Mouse (Mus musculus): Measurements from ENCODE around the gene Nudt2.

The Nudt2 gene

DNA sequence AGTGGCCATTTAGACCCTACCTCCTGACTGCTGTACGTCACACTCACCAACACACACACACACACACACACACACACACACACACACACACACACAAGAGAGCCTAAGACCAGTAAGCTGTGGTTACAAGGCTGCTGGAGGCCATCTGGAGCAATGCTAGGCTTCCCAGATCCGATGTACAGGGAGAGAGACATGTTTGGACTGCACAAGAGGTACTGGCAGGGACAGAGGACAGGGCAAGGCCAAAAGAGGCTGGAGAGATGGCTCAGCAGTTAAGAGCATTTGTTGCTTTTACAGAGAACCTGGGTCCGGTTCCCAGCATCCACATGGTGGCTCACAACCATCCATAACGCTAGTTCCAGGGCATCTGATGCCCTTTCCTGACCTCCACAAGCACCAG, 30.1 kb downstream of the Nudt2 start:
- DNase-seq, result no peak

DNA sequence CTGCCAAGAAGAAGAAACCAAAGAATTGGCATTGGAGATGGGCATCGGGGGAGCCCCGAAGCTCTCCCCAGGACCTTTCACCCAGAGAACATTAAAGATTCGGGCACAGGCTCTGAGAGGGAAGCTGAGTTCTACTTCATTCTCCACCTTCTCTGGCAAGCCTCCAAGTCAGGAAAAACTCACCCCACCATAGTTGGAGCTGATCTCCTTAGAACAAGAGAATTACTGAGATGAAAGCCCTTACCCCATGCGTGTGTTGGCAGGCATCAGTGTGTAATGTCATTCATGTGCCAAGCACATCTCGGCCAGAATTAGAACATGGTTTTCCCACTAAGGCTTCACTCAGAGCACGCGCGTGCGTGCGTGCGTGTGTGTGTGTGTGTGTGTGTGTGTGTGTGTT, 30.9 kb downstream of the Nudt2 start:
- DNase-seq, result no peak

DNA sequence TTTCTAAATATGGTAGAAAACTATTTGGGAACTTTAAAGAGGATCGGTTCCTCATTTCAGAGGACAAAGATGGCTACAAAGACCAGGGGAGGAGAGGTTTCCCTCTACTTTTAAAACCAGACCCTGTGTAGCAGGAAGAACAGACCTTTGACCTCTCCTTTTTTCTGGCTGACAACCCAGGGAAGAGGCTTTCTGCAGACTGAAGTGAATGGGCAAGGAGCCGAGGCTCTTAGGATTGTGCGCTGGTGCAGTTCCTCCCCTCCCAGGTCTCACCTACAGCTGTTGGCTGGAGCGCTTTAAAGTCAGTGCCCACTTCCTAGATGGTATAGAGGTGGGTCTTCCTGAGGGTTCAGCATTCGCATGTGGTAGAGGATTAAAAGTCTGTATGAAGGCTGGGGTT, 32.1 kb downstream of the Nudt2 start:
- DNase-seq, result no peak

DNA sequence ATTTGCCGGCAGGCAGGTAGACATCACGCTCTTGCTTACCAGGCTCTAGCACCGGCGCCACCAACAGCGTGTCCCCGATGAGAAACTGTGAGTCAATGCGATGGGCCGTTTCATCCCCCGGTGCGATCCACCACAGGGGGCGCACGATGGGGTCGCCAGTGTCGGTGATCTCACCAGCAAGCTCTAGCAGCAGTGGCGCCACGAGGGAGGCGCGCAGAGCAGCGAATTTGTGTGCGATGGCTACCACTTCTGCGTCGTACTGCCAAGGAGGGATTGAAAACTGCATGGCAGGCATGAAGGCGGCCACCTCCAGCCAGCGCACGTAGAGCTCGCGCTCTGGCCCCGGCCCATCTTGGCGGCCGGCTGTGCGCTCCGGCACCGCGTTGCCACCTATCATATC, 32.6 kb downstream of the Nudt2 start:
- peak; percentile 78 for DNase-seq

DNA sequence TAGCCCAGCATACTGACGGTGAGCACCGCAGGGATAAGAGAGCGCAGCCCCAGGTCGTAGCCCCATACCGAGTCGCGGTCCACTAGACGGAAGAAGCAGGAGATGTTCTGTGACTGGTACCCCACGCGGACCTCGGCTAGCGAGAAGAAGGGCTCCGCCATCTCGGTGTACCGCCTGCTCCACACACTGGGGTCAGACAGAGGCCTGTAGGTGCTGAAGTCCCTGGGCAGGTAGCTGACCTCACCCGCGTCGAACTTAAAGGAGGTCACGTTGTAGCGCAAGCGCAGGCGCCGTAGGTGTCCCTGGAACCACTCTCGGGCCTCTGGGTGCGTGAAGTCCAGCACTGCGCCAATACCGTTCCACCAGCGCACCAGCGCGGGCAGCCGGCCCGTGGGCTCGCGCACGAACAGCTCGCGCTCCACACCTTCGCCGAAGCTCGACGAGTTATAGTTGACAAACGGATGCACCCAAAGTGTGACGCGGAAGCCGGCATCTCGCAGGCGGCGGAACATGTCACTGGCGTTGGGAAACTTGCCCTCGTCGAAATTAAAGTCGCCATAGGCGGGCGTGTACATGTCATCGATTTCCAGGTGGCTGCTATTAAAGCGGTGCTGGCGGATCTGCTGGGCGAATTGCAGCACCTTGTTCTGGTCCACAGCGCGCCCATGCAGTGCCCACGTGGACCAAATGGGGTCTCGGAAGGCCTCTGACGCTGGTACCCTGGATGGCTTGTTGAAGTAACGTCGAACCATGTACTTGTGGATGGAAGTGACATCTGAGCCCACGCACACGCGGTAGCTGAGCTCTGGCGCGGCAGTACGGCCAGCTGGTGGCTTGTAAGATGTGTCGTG, 33.3 kb downstream of the Nudt2 start:
- DNase-seq, result peak; percentile 32

DNA sequence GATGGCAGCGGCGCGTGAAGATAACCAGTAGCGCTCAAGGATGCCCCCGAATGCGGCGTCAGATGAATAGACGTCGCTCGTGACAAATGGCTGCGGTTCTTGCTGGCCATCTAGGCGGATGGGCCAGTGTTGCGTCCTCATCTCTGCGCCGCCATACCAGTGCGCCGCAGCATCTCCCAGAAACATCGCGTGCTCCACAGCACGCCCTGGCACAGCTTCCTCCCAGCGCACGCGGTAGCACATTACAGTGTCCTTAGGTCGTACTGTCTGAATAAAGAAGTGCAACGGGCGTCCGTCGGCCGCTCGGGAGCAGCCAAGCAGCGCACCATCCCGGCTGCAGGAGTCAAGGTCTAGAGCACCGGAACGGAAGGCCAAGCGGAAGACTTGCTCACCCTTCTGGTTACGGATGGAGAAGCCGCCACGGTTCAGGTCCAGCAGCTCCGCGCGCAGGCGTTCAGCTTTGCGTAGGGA, 34.0 kb downstream of the Nudt2 start:
- peak; percentile 64 for DNase-seq

DNA sequence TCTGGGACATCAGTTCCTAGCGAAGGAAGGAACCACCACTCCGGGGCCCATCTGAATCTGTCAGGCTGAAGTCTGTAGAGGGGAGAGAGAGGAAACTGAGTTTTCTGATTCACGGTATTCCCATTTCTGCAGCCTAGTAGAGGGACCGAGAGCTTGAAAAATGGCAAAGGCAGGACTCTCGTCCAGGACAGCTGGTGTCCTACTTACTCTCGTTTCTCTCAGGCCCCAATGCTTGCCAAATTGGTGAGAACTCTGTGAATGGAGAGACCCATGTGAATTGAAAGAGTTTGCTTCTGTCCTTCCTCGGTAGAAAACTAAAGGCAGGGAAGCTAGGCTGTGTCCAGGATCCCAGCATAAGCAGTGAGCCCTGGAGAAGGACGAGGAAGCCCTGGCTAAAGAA, 34.7 kb downstream of the Nudt2 start:
- DNase-seq, result no peak

DNA sequence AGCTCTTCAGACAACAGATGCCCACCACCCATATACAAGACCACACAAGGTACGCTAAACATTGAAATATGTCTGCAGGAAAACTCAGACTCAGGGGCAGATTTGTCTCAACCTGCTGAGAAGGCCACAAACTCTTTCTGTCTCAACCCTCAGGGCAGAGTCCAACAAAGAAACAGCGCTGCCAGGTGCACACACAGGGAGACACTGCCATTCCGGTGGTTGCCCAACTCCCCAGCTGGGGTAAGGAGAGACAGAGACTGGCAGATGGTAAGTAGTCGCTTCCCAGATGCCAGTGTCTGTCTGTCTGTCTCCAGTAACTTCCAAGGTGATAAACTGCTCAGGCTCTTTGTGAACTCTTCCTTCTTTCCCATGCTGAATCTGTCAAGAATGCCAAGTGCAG, 35.8 kb downstream of the Nudt2 start:
- DNase-seq, result no peak

DNA sequence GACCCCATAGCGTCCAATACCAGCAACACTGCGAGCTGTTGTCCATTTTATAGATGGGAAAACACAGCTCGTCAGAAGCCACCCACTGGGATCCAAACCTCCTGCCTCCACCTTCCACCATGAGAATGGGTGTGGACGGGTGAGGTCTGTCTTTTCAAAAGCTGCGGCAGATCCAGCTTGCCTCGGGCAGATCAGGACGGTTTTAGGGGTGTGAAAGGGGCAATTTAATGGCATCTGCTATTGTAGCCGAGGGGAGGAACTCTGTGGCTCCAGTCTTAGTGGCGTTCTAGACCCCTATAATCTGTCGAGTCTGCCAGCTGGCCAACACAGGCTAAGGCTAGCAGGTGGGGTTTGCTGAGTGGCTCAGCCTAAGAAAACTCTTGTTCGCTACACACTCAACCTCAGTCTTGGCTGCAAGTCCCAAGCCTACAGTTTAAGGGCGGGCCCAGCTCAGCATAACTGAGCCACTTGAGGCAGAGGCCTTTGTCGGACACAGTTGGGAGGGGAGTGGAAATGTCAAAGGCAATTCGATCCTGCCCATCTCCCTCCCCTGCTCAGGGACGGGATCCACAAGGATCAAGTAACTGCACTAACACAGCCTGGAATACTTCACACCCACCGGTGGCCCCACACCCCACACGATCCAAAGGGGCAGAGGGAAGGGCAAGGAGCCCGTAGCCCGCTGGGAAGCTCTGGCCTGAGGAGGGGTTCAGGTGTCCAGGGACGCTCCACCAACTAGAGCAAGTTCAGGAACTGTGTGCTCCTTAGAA, 37.4 kb downstream of the Nudt2 start:
- peak; percentile 56 for DNase-seq

DNA sequence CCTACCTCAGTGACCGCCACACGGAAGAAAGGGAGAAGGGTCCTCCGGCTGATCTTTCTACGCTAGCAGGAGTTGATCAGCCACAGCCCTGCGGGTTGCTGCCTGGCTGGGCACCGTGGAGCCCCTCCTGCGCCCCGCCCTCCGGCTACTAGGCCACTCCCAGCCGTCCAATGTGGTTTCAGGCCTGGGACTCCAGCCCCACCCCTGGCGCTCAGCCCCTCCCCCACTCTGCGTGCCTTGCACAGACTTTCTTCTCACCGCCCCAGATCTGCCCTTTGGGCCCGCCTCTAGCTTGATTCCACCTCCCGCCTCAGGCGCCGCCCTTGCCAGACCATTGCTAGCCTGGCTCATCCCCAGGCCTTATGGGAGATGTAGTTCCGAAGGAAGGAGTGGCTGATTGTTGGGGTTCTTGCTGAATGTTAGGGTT, 38.0 kb downstream of the Nudt2 start, which contains the start of gene AI464131:
Gene AI464131, minus strand, starts transcription at position 91 of the 427 bp plus-strand sequence.
- DNase-seq, result peak; percentile 98

DNA sequence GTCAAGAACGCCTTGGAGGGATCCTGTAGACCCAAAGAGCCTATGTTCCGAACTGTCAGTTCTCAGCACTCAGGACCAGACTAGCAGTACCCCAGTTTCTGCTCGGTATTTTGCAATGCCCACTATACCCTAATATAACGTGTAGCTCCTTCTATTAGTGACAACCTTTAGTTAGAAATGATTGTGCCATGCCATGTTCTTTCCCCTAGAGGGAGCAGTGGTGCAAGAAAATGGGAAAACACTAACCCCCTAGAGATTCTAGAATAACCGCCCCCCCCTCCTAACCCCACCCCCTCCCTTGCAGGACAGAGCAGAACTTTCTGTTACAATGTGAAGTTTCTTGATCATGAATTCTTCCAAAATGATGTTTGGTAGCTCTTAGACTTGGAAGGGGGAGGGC, 39.4 kb downstream of the Nudt2 start:
- no peak for DNase-seq

DNA sequence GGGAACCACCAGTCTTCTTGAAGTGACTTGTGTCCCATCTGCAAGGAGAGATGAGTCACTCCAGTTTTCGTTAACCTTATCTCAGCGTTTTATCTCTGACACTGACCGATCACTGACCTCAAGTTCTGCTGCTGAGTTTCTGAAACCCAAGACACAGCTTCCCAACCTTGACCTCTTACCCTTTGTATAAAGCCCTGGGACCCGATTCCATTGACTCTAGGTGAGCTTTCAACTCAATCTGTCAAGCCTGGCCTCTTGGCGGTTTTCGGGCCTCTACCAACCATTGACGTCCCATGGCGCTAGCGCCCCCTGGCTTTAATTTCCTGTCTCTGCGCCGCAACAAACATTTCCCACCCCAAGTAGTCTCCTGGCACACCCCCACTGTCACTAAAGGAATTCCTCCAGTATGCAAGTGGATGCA, 40.2 kb downstream of the Nudt2 start:
- DNase-seq, result no peak

DNA sequence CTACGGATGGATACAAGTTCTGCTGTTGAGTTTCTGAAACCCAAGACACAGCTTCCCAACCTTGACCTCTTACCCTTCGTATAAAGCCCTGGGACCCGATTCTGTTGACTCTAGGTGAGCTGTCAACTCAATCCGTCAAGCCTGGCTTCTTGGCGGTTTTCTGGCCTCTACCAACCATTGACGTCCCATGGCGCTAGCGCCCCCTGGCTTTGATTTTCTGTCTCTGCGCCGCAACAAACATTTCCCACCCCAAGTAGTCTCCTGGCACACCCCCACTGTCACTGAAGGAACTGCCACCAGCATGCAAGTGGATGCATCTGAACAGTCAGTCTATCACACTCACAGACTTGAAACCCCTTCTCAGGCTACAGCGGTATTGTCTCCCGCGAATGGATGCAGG, 41.2 kb downstream of the Nudt2 start:
- DNase-seq, result peak; percentile 73

DNA sequence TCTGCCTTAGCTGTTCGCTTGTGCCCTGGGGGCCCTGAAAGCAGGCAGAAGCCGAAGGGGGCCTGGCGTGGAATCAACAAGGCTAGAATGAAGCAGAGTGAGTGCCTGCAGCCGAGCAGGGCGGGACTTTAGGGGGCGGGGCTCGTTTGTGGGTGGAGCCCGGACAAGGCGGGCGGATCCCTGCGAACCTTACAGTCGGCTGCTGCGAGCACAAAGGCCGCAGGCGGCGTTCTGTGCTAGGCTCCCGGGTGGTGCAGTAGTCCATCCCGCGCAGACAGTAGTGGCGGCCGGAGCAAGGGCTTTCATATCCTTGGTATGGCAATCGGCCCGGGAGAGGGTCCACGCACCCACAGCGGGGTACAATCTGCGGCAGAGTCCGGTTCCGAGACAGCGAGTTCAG, 42.0 kb downstream of the Nudt2 start:
- peak; percentile 95 for DNase-seq

DNA sequence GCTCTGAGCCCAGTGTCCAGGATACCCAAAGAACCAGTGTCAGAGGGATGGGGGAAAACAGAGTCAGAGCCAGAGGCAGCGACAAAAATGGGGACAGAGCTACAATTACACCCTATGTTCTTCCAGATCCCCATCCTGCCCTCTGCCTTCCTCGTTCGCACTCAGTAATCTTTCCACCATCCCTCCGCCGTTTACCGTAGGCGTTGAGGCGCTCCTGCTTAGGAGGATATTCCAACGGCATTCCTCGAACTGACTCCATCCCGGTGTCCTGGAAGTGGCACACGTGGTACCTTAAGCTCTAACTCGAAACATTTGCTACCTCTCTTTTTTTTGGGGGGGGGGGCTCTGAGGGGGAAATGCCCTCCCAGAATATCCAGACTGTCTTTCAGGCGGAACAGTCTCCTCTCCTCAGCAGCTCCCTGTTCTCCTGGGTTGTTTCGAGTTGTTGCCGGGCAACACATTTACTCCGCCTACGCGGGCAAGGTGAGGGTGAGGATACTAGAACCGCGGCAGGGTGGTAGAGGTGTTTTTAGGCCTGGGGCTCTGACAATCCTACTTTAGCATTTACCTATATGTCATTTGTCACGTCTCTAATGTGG, 42.5 kb downstream of the Nudt2 start:
- DNase-seq, result peak; percentile 57

DNA sequence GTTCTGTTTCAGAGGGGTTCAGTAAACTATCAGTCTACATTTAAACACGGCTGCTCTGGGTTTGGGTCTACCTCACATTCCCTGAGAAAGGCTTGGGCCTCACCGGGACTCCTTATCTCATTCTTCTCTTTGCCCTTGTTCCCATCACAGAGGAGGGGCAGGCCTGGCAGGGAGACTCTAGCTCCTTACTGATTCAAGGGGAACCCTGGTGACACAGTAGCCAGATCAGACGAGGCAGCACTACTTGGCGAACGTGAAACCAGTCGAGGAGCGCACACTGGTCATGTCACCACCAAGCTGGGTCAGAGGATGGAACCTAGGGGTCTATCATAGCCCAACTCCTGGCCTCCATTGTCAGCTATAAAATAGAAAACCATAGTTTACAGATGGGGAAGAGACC, 43.0 kb downstream of the Nudt2 start:
- DNase-seq, result no peak

DNA sequence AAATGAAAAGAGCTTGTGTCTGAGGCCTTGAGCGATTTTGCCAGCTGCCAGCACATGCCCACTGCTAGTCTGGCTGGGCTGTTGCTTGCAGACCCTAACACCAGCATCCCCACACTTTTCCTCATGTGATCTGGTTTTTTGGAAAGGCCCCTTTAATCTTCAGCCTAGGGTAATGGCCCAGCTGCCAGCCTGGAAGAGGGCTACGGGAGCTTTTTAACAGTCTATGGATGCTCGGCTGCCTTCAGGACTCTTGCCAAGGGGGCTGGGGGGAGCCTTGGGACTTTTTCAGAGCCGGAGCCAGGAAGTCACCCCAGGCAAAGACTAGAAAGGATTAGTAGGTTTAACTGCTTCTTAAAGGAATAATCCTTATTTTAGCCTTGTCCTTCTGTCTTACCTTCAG, 48.4 kb downstream of the Nudt2 start:
- DNase-seq, result peak; percentile 19

DNA sequence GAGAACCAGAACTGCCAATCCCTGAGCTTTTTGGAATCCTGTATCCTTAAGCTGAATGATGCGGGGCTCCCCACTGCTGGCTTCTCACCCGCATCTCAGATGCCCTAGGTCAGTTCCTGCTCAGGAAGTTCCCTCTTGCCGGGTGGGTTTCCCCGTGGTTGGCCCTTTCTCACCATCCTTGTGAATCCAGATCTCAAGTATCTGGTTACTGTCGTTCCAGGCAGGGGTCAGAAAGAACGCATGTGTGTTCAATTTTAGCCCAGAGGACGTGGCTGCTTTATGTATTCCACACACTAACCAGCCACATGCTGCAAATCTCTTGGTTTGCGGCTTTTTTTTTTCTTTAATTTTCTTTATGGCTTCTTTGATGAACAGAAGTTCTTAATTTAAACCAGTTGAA, 48.8 kb downstream of the Nudt2 start:
- peak; percentile 69 for DNase-seq

DNA sequence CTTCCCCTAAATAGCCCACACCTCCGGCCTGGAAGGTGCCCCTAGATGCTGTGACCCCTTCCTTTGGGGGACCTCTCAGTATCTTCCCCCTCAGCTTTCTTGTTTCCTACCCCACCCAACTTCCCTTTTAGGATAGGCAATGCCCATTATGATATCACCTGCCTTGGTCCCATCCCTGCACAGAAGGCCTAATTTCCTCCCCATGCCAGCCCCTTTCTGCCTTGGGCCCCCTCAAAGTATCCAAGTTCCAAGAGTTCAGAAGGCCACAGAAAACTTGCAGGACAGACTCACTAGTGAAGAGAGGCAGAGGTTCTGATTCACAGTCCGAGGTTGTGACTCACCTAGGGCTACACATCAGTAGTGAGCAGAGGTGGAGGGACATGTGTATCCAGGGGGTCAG, 52.3 kb downstream of the Nudt2 start, which contains the start of gene 1110017D15Rik:
Gene 1110017D15Rik, minus strand, starts transcription at position 101 of the 400 bp plus-strand sequence.
- no peak for DNase-seq

DNA sequence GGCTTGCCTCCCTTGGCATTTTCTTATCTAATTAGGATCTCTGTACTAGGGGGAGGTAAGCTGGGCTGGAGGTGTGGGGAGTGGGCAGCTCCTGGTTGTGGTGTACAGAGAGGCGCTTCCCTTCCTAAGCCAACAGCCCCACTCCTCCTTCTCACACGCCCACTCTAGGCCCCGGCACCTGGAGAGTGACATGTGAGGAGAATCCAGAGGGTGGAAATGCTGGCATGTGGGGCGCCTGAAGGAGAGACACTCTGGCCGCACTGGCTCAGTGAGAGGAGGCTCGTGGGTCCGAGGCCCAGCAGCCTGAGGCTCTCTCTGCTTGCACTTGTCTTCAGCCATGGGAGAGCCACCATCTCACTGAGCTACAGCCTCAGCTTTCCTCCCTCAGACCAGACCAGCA, 53.4 kb downstream of the Nudt2 start:
- DNase-seq, result no peak

DNA sequence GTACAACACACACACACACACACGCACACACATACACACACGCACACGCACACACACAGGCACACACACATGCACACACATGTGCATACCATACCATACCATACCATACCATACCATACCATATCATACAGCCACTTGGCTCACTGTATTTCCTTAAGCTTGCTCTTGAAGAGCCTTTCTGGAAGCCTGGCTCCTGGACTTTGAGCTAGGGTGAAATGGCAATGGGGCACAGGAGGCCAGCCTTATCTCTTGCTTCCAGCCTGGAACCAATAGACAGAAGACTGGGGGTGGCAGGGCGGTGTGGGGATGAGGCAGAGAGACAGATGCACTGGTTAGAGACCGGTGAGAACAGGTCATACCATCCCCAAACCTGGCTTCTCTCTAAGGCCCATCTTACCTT, 54.2 kb downstream of the Nudt2 start:
- no peak for DNase-seq

DNA sequence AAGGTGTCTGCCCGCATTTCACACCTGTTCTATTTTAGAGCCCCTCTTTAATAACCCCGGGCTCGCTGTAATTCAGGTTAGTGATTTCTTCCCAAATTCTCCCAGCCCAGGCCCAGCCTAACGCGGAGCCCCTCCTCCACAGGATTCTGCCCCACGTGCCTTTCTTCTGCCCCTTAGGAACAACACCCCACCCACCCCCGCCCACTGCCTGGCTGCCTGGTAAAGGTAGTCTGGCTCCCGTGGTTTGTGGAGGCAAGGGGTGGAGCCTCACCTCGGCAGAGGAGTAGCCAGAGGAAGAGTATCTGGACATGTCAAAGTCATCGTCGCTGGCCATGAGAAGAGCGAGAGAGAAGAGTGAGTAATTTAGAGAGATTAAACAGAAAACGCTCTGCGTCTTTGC, 55.7 kb downstream of the Nudt2 start:
- no peak for DNase-seq

DNA sequence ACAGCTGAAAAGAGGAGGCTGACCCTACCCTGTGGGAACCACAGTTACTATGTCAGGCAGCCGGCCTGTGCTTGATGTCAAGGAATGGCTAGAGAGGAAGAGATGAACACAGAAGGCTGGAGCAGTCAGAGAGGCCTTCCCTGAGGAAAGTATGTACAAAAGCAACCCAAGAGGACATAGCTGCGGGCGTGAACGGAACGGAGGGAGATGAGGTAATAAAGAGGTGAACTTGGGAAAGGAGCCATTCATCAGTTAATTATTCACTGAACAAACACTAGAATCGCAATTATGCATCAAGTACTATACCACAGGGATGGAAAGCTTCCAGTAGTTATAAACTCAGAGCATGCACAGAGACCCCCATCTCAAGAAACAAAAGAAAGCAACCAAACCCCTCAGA, 57.2 kb downstream of the Nudt2 start:
- no peak for DNase-seq

DNA sequence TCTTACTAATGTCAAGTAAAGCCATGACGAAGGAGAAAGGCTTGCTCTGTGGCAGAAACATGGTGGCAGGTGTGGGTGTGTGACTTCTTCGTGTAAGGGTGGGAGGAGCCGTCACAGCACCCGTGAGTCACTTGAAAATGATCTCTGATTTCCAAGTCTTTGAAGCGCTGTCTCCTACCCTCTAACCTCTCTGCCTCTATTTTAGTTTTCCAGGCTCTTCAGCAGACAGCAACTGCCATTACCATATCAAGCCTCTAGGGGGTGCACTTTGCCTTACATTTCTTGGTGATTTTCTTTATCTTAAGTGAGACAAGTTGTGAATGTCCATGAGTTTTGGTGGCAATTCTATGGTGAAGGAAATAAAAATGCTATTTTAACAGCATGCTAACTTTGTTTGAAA, 57.8 kb downstream of the Nudt2 start:
- DNase-seq, result peak; percentile 49

Measured in embryo, embryonic 11 days (tissue).